Mouse (Mus musculus) midbrain, embryonic 14.5 days (tissue): Measurements from ENCODE around the gene Tmem185b. TPM values are rescaled to one million over a fixed set of nuclear protein-coding genes. Genes with fewer than 3 reads are reported as not detected.

Experiments
- ATAC-seq: fragments of 200-750 bp; cut with Nextera tagmentation; 2 replicates; pipeline ENCODE4 v1.8.0; 2017; ENCODE audit warnings: moderate number of reproducible peaks, moderate library complexity; ENCODE audit not compliant: low FRiP score, low TSS enrichment
- DNase-seq: peaks from one replicate; pipeline ENCODE4 v3.0.0-alpha.2; 2015
- H3K27ac ChIP-seq: fragments of 300-500 bp; sonication (generic); replicated peaks from 2 replicates; pipeline ENCODE4 v1.5.1; 2014; ENCODE audit warnings: mild to moderate bottlenecking, low read depth, low read length, moderate library complexity
- H3K27me3 ChIP-seq: fragments of 300-500 bp; sonication (generic); 2 replicates; pipeline ENCODE4 v1.6.1; 2014; ENCODE audit warnings: low read length, control low read depth, mixed read lengths; ENCODE audit not compliant: control insufficient read depth, insufficient read depth
- H3K36me3 ChIP-seq: fragments of 300-500 bp; sonication (generic); 2 replicates; pipeline ENCODE4 v1.6.1; 2014; ENCODE audit warnings: low read length, control low read depth; ENCODE audit not compliant: control insufficient read depth, insufficient read depth
- H3K4me1 ChIP-seq: fragments of 300-500 bp; sonication (generic); 2 replicates; pipeline ENCODE4 v1.6.1; 2014; ENCODE audit warnings: mild to moderate bottlenecking, antibody characterized with exemption, low read length, control low read depth; ENCODE audit not compliant: control insufficient read depth, insufficient read depth
- H3K4me2 ChIP-seq: fragments of 300-500 bp; sonication (generic); 2 replicates; pipeline ENCODE4 v1.6.1; 2014; ENCODE audit warnings: mild to moderate bottlenecking, low read length, moderate library complexity
- H3K4me3 ChIP-seq: fragments of 300-500 bp; sonication (generic); replicated peaks from 2 replicates; pipeline ENCODE4 v1.5.1; 2014; ENCODE audit warnings: low read depth, low read length
- H3K9ac ChIP-seq: fragments of 300-500 bp; sonication (generic); replicated peaks from 2 replicates; pipeline ENCODE4 v1.6.1; 2014; ENCODE audit warnings: mild to moderate bottlenecking, low read length, moderate library complexity
- H3K9me3 ChIP-seq: fragments of 300-500 bp; sonication (generic); 2 replicates; pipeline ENCODE4 v1.6.1; 2016; ENCODE audit warnings: low read length, control low read depth, mixed read lengths; ENCODE audit not compliant: control insufficient read depth
- WGBS: fragments of 180-500 bp; shearing (Covaris S2); extraction: QIAGEN DNeasy Blood & Tissue Kit; methylation state at CpG from one replicate; pipeline ENCODE4 v1.1.7; 2014; 5-methylcytosine and 5-hydroxymethylcytosine counted together
- polyA plus RNA-seq: library from polyadenylated mRNA; unstranded; fragments of >200 nt; fragmentation: Nextera tagmentation; extraction: Ambion mirVana; gene quantifications from 2 replicates; pipeline ENCODE4 v1.2.1, GENCODE M21; 2014

Gene Tmem185b
- polyA plus RNA-seq, 1 experiment from 2014 or later: 19.8 TPM

GRCm38 (mm10) chr1:119508548-119508947, 17.4 kb upstream of the Tmem185b start:
- DNase-seq (peak; percentile 26), ATAC-seq (no peak)
- H3K4me3 ChIP-seq: no peak overlapping the region
- peaks cover 11% of the 10 kb centered on the region for H3K4me1 ChIP-seq
- H3K9me3 ChIP-seq: no peaks in the 10 kb centered on the region
- no peak overlapping the region for H3K27ac ChIP-seq
- WGBS: 34% methylated on average over 4 of the region's 4 CpGs
- H3K27me3 ChIP-seq: no peaks in the 10 kb centered on the region; the same call in 1 of the 2 replicates
- H3K36me3 ChIP-seq: no peaks in the 10 kb centered on the region
- H3K4me2 ChIP-seq: no peak overlapping the region
- no peak overlapping the region for H3K9ac ChIP-seq

GRCm38 (mm10) chr1:119509474-119509873, 16.5 kb upstream of the Tmem185b start:
- Histone ChIP-seq H3K9ac (no peak overlapping the region), H3K27ac (no peak overlapping the region), H3K36me3 (no peaks in the 10 kb centered on the region), H3K4me1 (peaks cover 5% of the 10 kb centered on the region; the same call in 1 of the 2 replicates), H3K4me2 (no peak overlapping the region), H3K9me3 (no peaks in the 10 kb centered on the region), H3K4me3 (no peak overlapping the region), H3K27me3 (no peaks in the 10 kb centered on the region; the same call in 1 of the 2 replicates)
- ATAC-seq (no peak), DNase-seq (no peak)
- WGBS: 76% methylated on average over 7 of the region's 7 CpGs

- Histone ChIP-seq H3K4me1 (no peaks in the 10 kb centered on the region), H3K9me3 (no peaks in the 10 kb centered on the region), H3K27me3 (no peaks in the 10 kb centered on the region; the same call in 1 of the 2 replicates), H3K4me3 (no peak overlapping the region), H3K9ac (no peak overlapping the region), H3K36me3 (no peaks in the 10 kb centered on the region), H3K27ac (no peak overlapping the region), H3K4me2 (no peak overlapping the region)
- no peak for ATAC-seq
- WGBS: 78% methylated on average over 9 of the region's 9 CpGs
- DNase-seq: no peak
These were observed 15.6 kb upstream of the Tmem185b start for GRCm38 (mm10) chr1:119510409-119510808.

GRCm38 (mm10) chr1:119510857-119511256, 15.1 kb upstream of the Tmem185b start:
- Histone ChIP-seq H3K9me3 (no peaks in the 10 kb centered on the region), H3K4me3 (no peak overlapping the region), H3K27me3 (no peaks in the 10 kb centered on the region; the same call in 1 of the 2 replicates), H3K9ac (no peak overlapping the region), H3K36me3 (no peaks in the 10 kb centered on the region), H3K4me1 (no peaks in the 10 kb centered on the region), H3K4me2 (no peak overlapping the region), H3K27ac (no peak overlapping the region)
- WGBS: 69% methylated on average over 8 of the region's 8 CpGs
- ATAC-seq (no peak), DNase-seq (no peak)

GRCm38 (mm10) chr1:119518060-119518459, 7.9 kb upstream of the Tmem185b start:
- no peaks in the 10 kb centered on the region for H3K36me3 ChIP-seq
- 77% methylated on average over 7 of the region's 7 CpGs for WGBS
- no peak for ATAC-seq
- DNase-seq: peak; percentile 18
- no peaks in the 10 kb centered on the region for H3K9me3 ChIP-seq
- no peaks in the 10 kb centered on the region for H3K27me3 ChIP-seq
- H3K9ac ChIP-seq: no peak overlapping the region
- no peak overlapping the region for H3K27ac ChIP-seq
- H3K4me2 ChIP-seq: no peak overlapping the region
- no peak overlapping the region for H3K4me3 ChIP-seq
- H3K4me1 ChIP-seq: 0 out of 2 replicates have a peak, but pooled peaks cover 3% of the 10 kb centered on the region

GRCm38 (mm10) chr1:119518786-119519185, 7.2 kb upstream of the Tmem185b start:
- Histone ChIP-seq H3K4me2 (no peak overlapping the region), H3K9ac (no peak overlapping the region), H3K9me3 (no peaks in the 10 kb centered on the region), H3K27me3 (no peaks in the 10 kb centered on the region), H3K4me1 (0 out of 2 replicates have a peak, but pooled peaks cover 3% of the 10 kb centered on the region), H3K36me3 (no peaks in the 10 kb centered on the region), H3K4me3 (no peak overlapping the region), H3K27ac (no peak overlapping the region)
- no peak for ATAC-seq
- no peak for DNase-seq

- Histone ChIP-seq H3K4me1 (0 out of 2 replicates have a peak, but pooled peaks cover 3% of the 10 kb centered on the region), H3K4me3 (no peak overlapping the region), H3K36me3 (no peaks in the 10 kb centered on the region), H3K9ac (no peak overlapping the region), H3K9me3 (no peaks in the 10 kb centered on the region), H3K4me2 (no peak overlapping the region), H3K27me3 (no peaks in the 10 kb centered on the region), H3K27ac (no peak overlapping the region)
- DNase-seq (no peak), ATAC-seq (no peak)
- 69% methylated on average over 6 of the region's 6 CpGs for WGBS
These were observed 6.7 kb upstream of the Tmem185b start for GRCm38 (mm10) chr1:119519286-119519685.

- no peaks in the 10 kb centered on the region for H3K9me3 ChIP-seq
- 0 out of 2 replicates have a peak overlapping the region, but pooled peaks have one; percentile 20 for H3K27ac ChIP-seq
- H3K36me3 ChIP-seq: no peaks in the 10 kb centered on the region
- DNase-seq (peak; percentile 45), ATAC-seq (no peak)
- no peak overlapping the region for H3K9ac ChIP-seq
- peaks cover 16% of the 10 kb centered on the region for H3K4me1 ChIP-seq
- 51% methylated on average over 2 of the region's 2 CpGs for WGBS
- no peak overlapping the region for H3K4me3 ChIP-seq
- H3K4me2 ChIP-seq: no peak overlapping the region
- H3K27me3 ChIP-seq: no peaks in the 10 kb centered on the region
These were observed 4.9 kb upstream of the Tmem185b start for GRCm38 (mm10) chr1:119521029-119521428.

GRCm38 (mm10) chr1:119521681-119522080, 4.3 kb upstream of the Tmem185b start:
- ATAC-seq (no peak), DNase-seq (no peak)
- Histone ChIP-seq H3K9me3 (no peaks in the 10 kb centered on the region), H3K27me3 (no peaks in the 10 kb centered on the region), H3K36me3 (no peaks in the 10 kb centered on the region), H3K27ac (no peak overlapping the region), H3K9ac (no peak overlapping the region), H3K4me2 (no peak overlapping the region), H3K4me1 (peaks cover 20% of the 10 kb centered on the region), H3K4me3 (no peak overlapping the region)
- WGBS: 82% methylated on average over 7 of the region's 7 CpGs
